Mouse (Mus musculus): ENCODE results near the gene Rnf222. TPM values are rescaled to one million over a fixed set of nuclear protein-coding genes. Genes with fewer than 3 reads are reported as not detected.
"Not testable (repeated sequence)": the region's sequence is repeated elsewhere in the genome, so short reads cannot be mapped to it uniquely, and the experiment has no call there.

Gene Rnf222
- polyA plus RNA-seq, 1 experiment from 2014 or later, result 0.10 TPM

GRCm38 (mm10) chr11:68923191-68923590, 34.8 kb downstream of the Rnf222 start:
- no peaks in the 10 kb centered on the region for H3K27me3 ChIP-seq
- H3K36me3 ChIP-seq, result no peaks in the 10 kb centered on the region
- WGBS, result 64% methylated on average over 3 of the region's 3 CpGs
- no peak overlapping the region for H3K4me3 ChIP-seq
- no peaks in the 10 kb centered on the region for H3K4me1 ChIP-seq
- no peaks in the 10 kb centered on the region for H3K9me3 ChIP-seq
- H3K27ac ChIP-seq (replicated peaks), result no peak overlapping the region
- no peak overlapping the region for H3K9ac ChIP-seq (replicated peaks)
- ATAC-seq (ENCODE audit: low FRiP score, low read depth), result no peak
- no peak overlapping the region for H3K4me2 ChIP-seq (replicated peaks)

GRCm38 (mm10) chr11:68924749-68925148, 36.4 kb downstream of the Rnf222 start:
- 75% methylated on average over 2 of the region's 2 CpGs for WGBS
- ATAC-seq (ENCODE audit: low FRiP score, low read depth), result no peak
- no peak overlapping the region for H3K4me3 ChIP-seq
- H3K4me2 ChIP-seq (replicated peaks), result no peak overlapping the region
- H3K4me1 ChIP-seq, result no peaks in the 10 kb centered on the region
- H3K9ac ChIP-seq (replicated peaks), result no peak overlapping the region
- no peaks in the 10 kb centered on the region for H3K36me3 ChIP-seq
- H3K27me3 ChIP-seq, result no peaks in the 10 kb centered on the region
- H3K9me3 ChIP-seq, result no peaks in the 10 kb centered on the region
- no peak overlapping the region for H3K27ac ChIP-seq (replicated peaks)

GRCm38 (mm10) chr11:68926981-68927380, 38.6 kb downstream of the Rnf222 start, which contains the start of gene Odf4:
Gene Odf4 (minus strand): TSS chr11:68927081.
- Histone ChIP-seq H3K27ac (replicated peaks) (no peak within 1 kb of the TSS), H3K9me3 (no peaks in the 10 kb centered on the region), H3K4me1 (no peaks in the 10 kb centered on the region), H3K36me3 (no peaks in the 10 kb centered on the region), H3K4me3 (no peak within 1 kb of the TSS), H3K27me3 (no peaks in the 10 kb centered on the region), H3K4me2 (replicated peaks) (no peak within 1 kb of the TSS), H3K9ac (replicated peaks) (no peak within 1 kb of the TSS)
- ATAC-seq (ENCODE audit: low FRiP score, low read depth), result no peak
- WGBS, result 69% methylated on average over 3 of the region's 3 CpGs

GRCm38 (mm10) chr11:68929947-68930346, 41.6 kb downstream of the Rnf222 start:
- Histone ChIP-seq H3K9me3 (no peaks in the 10 kb centered on the region), H3K4me3 (no peak overlapping the region), H3K36me3 (no peaks in the 10 kb centered on the region), H3K4me1 (no peaks in the 10 kb centered on the region), H3K27ac (replicated peaks) (no peak overlapping the region), H3K27me3 (no peaks in the 10 kb centered on the region), H3K9ac (replicated peaks) (no peak overlapping the region), H3K4me2 (replicated peaks) (no peak overlapping the region)
- no peak for ATAC-seq (ENCODE audit: low FRiP score, low read depth)
- WGBS, result 87% methylated on average over 6 of the region's 6 CpGs

- Histone ChIP-seq H3K27me3 (no peaks in the 10 kb centered on the region), H3K4me1 (no peaks in the 10 kb centered on the region), H3K4me3 (no peak overlapping the region), H3K36me3 (no peaks in the 10 kb centered on the region), H3K4me2 (replicated peaks) (no peak overlapping the region), H3K9ac (replicated peaks) (no peak overlapping the region), H3K27ac (replicated peaks) (no peak overlapping the region), H3K9me3 (no peaks in the 10 kb centered on the region)
- 79% methylated on average over 5 of the region's 5 CpGs for WGBS
- ATAC-seq (ENCODE audit: low FRiP score, low read depth), result no peak
These were observed 45.6 kb downstream of the Rnf222 start for GRCm38 (mm10) chr11:68933885-68934507.

GRCm38 (mm10) chr11:68936951-68937350, 48.6 kb downstream of the Rnf222 start:
- not testable (repeated sequence) for H3K4me2 ChIP-seq (replicated peaks); H3K9me3 ChIP-seq; H3K27ac ChIP-seq (replicated peaks); ATAC-seq (ENCODE audit: low FRiP score, low read depth); H3K9ac ChIP-seq (replicated peaks); H3K4me1 ChIP-seq; H3K36me3 ChIP-seq; H3K27me3 ChIP-seq; H3K4me3 ChIP-seq
- WGBS, result 86% methylated on average over 4 of the region's 4 CpGs

GRCm38 (mm10) chr11:68939451-68940304, 51.3 kb downstream of the Rnf222 start:
- WGBS, result 4% methylated on average over 16 of the region's 16 CpGs
- no peaks in the 10 kb centered on the region for H3K36me3 ChIP-seq
- peak; percentile 99 for ATAC-seq (ENCODE audit: low FRiP score, low read depth)

GRCm38 (mm10) chr11:68940516-68940915, 52.2 kb downstream of the Rnf222 start:
- no peak for ATAC-seq (ENCODE audit: low FRiP score, low read depth)
- no peak overlapping the region for H3K27ac ChIP-seq (replicated peaks)
- H3K9me3 ChIP-seq, result no peaks in the 10 kb centered on the region
- no peaks in the 10 kb centered on the region for H3K27me3 ChIP-seq
- H3K4me2 ChIP-seq (replicated peaks), result peak overlapping the region; percentile 59
- WGBS, result 56% methylated on average over 4 of the region's 4 CpGs
- H3K9ac ChIP-seq (replicated peaks), result peak overlapping the region; percentile 67
- peaks cover 5% of the 10 kb centered on the region for H3K4me1 ChIP-seq
- H3K4me3 ChIP-seq, result peak overlapping the region; percentile 50
- no peaks in the 10 kb centered on the region for H3K36me3 ChIP-seq

More at GRCm38 (mm10) chr11:68939451-68940304, 51.3 kb downstream of the Rnf222 start:
- Histone ChIP-seq H3K27ac (replicated peaks) (peak overlapping the region; percentile 63), H3K27me3 (no peaks in the 10 kb centered on the region), H3K4me2 (replicated peaks) (peak overlapping the region; percentile 59), H3K9me3 (no peaks in the 10 kb centered on the region), H3K9ac (replicated peaks) (peak overlapping the region; percentile 67), H3K4me3 (peak overlapping the region; percentile 50), H3K4me1 (peaks cover 5% of the 10 kb centered on the region)

GRCm38 (mm10) chr11:68942731-68943130, 54.4 kb downstream of the Rnf222 start:
- Histone ChIP-seq H3K4me3 (no peak overlapping the region), H3K36me3 (no peaks in the 10 kb centered on the region), H3K27ac (replicated peaks) (no peak overlapping the region), H3K9ac (replicated peaks) (no peak overlapping the region), H3K9me3 (no peaks in the 10 kb centered on the region), H3K27me3 (peaks cover 17% of the 10 kb centered on the region), H3K4me1 (peaks cover 9% of the 10 kb centered on the region), H3K4me2 (replicated peaks) (no peak overlapping the region)
- no peak for ATAC-seq (ENCODE audit: low FRiP score, low read depth)
- 89% methylated on average over 8 of the region's 8 CpGs for WGBS

- H3K27me3 ChIP-seq, result peaks cover 26% of the 10 kb centered on the region
- no peaks in the 10 kb centered on the region for H3K9me3 ChIP-seq
- ATAC-seq (ENCODE audit: low FRiP score, low read depth), result no peak
- no peaks in the 10 kb centered on the region for H3K36me3 ChIP-seq
- no peak overlapping the region for H3K4me3 ChIP-seq
- WGBS, result 64% methylated on average over 2 of the region's 2 CpGs
- H3K4me2 ChIP-seq (replicated peaks), result no peak overlapping the region
- no peak overlapping the region for H3K9ac ChIP-seq (replicated peaks)
- H3K4me1 ChIP-seq, result peaks cover 9% of the 10 kb centered on the region
- no peak overlapping the region for H3K27ac ChIP-seq (replicated peaks)
These were observed 56.9 kb downstream of the Rnf222 start for GRCm38 (mm10) chr11:68945245-68945644.
